Mouse (Mus musculus): ENCODE data around the gene Myom3.

The Myom3 gene

DNA sequence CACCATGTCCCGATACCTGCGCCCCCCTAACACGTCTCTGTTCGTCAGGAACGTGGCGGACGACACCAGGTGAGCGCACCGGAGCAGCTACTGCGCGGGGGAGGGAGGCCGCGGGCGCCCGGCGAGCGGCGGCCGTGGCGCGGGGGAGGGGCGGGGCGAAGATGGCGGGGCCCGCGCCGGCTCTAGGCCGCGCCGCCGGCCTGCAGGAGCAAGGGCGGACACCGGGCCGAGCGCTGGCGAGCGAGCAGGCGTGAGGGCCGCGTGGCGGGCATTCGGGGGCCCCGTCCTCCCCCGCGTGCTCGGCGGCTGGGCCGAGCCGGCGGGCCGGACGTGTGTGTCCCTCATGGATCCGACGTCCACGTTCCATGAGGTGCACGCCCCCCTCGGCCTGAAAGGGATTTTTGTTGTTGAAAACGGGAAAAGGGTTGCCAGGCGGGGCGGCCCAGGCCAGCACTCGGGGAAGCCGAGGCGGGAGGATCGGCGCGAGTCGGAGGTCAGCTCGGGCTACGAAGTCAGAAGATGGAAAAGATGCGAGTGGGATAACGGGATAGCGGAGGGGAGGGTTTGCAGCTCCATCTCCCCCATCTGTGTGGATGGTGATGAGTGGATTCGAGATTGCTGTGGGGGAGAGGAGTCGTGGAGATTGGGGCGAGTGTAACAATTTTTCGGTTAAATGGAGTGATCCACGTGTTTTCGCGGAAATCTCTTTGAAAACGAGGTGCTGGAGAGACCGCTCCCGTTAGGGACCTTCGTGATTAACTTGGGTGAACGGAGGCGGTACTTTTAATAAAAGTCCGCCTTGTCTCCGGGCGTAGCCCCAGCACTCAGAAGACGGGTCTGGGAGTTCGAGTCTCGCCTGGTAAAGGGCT lies 96.9 kb downstream of the Myom3 start:
- peak; percentile 23 for DNase-seq (ENCODE audit: low spot score)

DNA sequence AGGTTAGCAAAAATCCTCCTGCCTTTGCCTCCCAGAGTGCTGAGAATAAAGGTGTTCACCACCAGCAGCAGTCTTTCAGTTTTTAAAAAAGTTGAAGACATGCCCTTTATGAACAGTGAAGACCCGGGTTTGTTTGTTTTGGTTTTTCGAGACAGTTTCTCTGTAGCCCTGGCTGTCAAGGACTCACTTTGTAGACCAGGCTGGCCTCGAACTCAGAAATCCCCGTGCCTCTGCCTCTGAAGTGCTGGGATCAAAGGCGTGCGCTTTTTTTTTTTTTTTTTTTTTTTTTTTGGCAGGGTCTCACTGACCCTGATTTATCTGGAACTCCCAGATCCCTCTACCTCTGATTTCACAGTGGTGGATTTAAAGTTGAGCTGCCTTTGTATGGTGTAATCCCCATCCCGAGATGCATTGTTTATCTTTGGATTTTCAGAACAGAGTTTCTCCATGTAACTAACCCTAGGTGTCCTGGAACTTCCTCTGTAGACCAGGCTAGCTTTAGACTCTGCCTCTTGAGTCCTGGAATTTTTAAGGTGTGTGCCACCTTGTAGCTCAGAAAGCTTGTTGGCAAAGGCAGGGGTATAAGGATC lies 98.2 kb downstream of the Myom3 start:
- no peak for DNase-seq (ENCODE audit: low spot score)
